Mouse (Mus musculus) lung, embryonic 16.5 days (tissue): Measurements from ENCODE around the gene Rhoq. TPM values are rescaled to one million over a fixed set of nuclear protein-coding genes. Genes with fewer than 3 reads are reported as not detected.

Source experiments
- ATAC-seq: fragments of 200-750 bp; cut with Nextera tagmentation; 2 replicates; pipeline ENCODE4 v1.8.0; 2017; ENCODE audit warnings: low read depth, mild to moderate bottlenecking, moderate library complexity
- H3K27ac ChIP-seq: fragments of 300-500 bp; sonication (generic); 2 replicates; pipeline ENCODE4 v1.5.1; 2014; ENCODE audit warnings: mild to moderate bottlenecking, control low read depth, low read length
- H3K27me3 ChIP-seq: fragments of 300-500 bp; sonication (generic); 2 replicates; pipeline ENCODE4 v1.6.1; 2014; ENCODE audit warnings: low read depth, low read length, mixed read lengths; ENCODE audit not compliant: control insufficient read depth, insufficient read depth
- H3K36me3 ChIP-seq: fragments of 300-500 bp; sonication (generic); 2 replicates; pipeline ENCODE4 v1.6.1; 2014; ENCODE audit warnings: low read length; ENCODE audit not compliant: control insufficient read depth, insufficient read depth
- H3K4me1 ChIP-seq: fragments of 300-500 bp; sonication (generic); replicated peaks from 2 replicates; pipeline ENCODE4 v1.6.1; 2014; ENCODE audit warnings: low read length, mixed read lengths; ENCODE audit not compliant: control insufficient read depth, insufficient read depth
- H3K4me2 ChIP-seq: fragments of 300-500 bp; sonication (generic); 2 replicates; pipeline ENCODE4 v1.6.1; 2014; ENCODE audit warnings: low read depth, low read length, control low read depth
- H3K4me3 ChIP-seq: fragments of 300-500 bp; sonication (generic); 2 replicates; pipeline ENCODE4 v1.5.1; 2014; ENCODE audit warnings: mild to moderate bottlenecking, low read length, control low read depth
- H3K9ac ChIP-seq: fragments of 300-500 bp; sonication (generic); 2 replicates; pipeline ENCODE4 v1.6.1; 2014; ENCODE audit warnings: low read length, control low read depth
- H3K9me3 ChIP-seq: fragments of 300-500 bp; sonication (generic); 2 replicates; pipeline ENCODE4 v1.6.1; 2016; ENCODE audit warnings: low read length; ENCODE audit not compliant: control insufficient read depth
- WGBS: fragments of 180-500 bp; shearing (Covaris S2); extraction: QIAGEN DNeasy Blood & Tissue Kit; methylation state at CpG from one replicate; pipeline ENCODE4 v1.1.7; 2014; 5-methylcytosine and 5-hydroxymethylcytosine counted together
- polyA plus RNA-seq: library from polyadenylated mRNA; unstranded; fragments of >200 nt; fragmentation: Nextera tagmentation; extraction: Ambion mirVana; gene quantifications from 2 replicates; pipeline ENCODE4 v1.2.1, GENCODE M21; 2015

The Rhoq gene
- polyA plus RNA-seq, 1 experiment from 2014 or later: 11.2 TPM

DNA sequence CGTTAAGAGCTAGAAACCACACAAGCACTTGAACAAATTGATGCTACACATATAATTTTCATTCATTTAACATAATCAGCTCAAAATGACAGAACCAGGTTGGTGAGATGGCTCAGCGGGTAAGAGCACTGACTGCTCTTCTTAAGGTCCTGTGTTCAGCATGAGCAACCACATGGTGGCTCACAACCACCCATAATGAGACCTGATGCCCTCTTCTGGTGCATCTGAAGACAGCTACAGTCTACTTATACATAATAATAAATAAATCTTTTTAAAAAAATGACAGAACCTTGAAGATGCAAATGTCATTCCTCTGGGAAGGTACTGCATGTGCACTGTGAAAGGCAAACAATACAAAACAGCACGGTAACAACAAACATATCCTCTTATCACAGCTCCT lies 46.1 kb downstream of the Rhoq start:
- 84% methylated on average over 3 of the region's 3 CpGs for WGBS
- peaks cover 5% of the 10 kb centered on the region; the same call in 1 of the 2 replicates for H3K36me3 ChIP-seq
- no peak overlapping the region for H3K27ac ChIP-seq
- no peak overlapping the region for H3K4me2 ChIP-seq
- no peak overlapping the region for H3K4me3 ChIP-seq
- H3K4me1 ChIP-seq: no peaks in the 10 kb centered on the region
- H3K9ac ChIP-seq: no peak overlapping the region
- no peaks in the 10 kb centered on the region for H3K27me3 ChIP-seq
- no peak for ATAC-seq
- H3K9me3 ChIP-seq: no peaks in the 10 kb centered on the region

DNA sequence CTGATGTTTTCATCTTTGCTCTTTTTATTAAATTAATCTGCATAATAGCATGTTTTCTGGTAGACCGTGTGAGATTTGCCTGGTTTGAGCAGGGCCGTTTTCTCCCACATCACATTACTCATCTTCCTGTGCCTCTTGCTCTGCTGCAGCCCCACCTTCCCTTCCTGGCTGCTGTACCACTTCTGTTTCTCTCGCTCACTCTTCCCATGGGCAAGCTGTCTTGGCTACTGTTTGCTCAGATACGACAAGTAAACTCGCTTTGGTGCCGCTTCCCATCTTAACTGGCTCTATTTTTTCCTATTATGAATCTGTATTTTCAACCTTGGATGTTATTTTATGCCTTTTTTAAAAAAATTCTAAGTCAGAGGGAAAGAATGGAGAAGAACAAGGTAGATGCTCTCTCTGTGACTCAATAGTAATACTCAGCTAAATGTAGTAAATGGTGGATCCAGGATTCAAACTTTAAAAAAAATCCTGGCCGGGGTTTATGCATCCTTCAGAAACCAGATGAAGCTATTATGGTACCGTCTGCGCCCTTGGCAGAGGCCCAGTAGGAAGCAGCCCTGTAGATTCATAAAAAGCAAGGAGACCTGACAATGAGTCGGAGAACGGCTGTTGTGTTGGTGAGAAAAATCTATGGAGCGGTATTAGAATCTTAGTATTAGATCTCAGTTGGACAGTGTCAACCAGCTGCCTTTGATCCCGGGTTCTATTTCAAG lies 48.6 kb downstream of the Rhoq start:
- H3K4me3 ChIP-seq: no peak overlapping the region
- H3K27me3 ChIP-seq: no peaks in the 10 kb centered on the region
- peaks cover 5% of the 10 kb centered on the region; the same call in 1 of the 2 replicates for H3K36me3 ChIP-seq
- H3K4me2 ChIP-seq: no peak overlapping the region
- no peak overlapping the region for H3K9ac ChIP-seq
- no peaks in the 10 kb centered on the region for H3K9me3 ChIP-seq
- WGBS: 77% methylated on average over 13 of the region's 13 CpGs
- no peak for ATAC-seq
- no peak overlapping the region for H3K27ac ChIP-seq
- H3K4me1 ChIP-seq: no peaks in the 10 kb centered on the region

DNA sequence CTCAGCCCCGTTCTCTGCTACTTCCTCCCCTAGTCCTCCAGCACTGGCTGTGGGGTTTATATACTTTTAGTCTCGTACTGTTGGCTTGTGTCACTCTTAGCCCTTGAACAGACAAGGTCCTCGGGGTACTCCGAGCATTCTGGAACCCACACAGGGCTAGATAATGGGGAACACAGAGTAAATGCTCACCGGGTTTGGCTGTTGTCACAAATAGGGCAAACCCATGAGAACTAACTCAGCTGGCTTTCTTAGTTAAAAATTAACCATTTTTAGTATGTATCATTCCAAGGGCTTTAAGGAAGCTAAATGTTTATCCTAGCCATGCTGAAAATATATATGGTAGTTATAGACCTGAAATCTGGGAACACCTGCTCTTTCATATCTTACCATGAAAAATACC lies 56.8 kb downstream of the Rhoq start:
- Histone ChIP-seq H3K4me3 (no peak overlapping the region), H3K9ac (no peak overlapping the region), H3K9me3 (no peaks in the 10 kb centered on the region), H3K4me1 (peaks cover 6% of the 10 kb centered on the region; the same call in 1 of the 2 replicates), H3K27me3 (no peaks in the 10 kb centered on the region), H3K36me3 (0 out of 2 replicates have a peak, but pooled peaks cover 2% of the 10 kb centered on the region), H3K27ac (no peak overlapping the region), H3K4me2 (no peak overlapping the region)
- 84% methylated on average over 5 of the region's 5 CpGs for WGBS
- ATAC-seq: no peak

DNA sequence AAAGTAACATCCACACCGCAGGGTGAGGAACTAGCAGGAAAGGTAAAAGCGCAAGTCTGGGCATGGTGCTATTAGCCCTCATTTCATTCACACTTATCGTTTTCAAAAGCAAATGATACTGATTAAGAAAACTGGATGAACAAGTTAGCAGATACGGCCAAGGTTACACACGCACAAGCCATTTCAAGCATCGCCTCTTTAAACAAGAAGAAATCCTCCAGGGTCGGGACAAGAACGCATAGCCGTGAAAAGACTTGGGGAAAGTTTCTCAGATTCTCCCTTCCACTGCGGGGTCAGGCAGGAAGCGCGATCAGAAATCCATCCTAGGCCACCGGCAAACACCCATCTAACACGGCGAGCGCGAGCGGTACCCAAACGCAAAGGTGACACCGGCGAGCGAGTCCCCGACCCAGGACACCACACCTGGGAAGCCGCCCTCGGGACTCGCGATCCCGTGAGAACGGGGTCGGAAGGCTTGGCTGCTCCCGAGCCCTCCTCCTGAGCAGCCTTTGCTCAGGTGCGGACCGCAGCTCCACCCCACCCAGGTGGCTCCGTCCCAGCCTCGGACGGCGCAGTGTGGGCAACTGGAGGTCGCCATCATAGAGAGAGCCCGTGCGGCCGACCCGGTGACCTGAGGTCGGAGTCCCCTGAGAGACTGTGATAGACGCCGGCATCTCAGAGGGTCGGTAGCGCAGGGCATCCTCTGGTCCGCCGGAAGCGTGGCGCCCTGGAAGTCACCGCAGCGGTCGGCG lies 61.8 kb downstream of the Rhoq start:
- Histone ChIP-seq H3K4me3 (peak overlapping the region; percentile 86), H3K9ac (peak overlapping the region; percentile 77), H3K27ac (peak overlapping the region; percentile 36), H3K9me3 (no peaks in the 10 kb centered on the region), H3K36me3 (peaks cover 3% of the 10 kb centered on the region), H3K27me3 (no peaks in the 10 kb centered on the region), H3K4me2 (peak overlapping the region; percentile 91), H3K4me1 (peaks cover 11% of the 10 kb centered on the region; the same call in 1 of the 2 replicates)
- ATAC-seq: peak; percentile 76
- 1% methylated on average over 55 of the region's 55 CpGs for WGBS

DNA sequence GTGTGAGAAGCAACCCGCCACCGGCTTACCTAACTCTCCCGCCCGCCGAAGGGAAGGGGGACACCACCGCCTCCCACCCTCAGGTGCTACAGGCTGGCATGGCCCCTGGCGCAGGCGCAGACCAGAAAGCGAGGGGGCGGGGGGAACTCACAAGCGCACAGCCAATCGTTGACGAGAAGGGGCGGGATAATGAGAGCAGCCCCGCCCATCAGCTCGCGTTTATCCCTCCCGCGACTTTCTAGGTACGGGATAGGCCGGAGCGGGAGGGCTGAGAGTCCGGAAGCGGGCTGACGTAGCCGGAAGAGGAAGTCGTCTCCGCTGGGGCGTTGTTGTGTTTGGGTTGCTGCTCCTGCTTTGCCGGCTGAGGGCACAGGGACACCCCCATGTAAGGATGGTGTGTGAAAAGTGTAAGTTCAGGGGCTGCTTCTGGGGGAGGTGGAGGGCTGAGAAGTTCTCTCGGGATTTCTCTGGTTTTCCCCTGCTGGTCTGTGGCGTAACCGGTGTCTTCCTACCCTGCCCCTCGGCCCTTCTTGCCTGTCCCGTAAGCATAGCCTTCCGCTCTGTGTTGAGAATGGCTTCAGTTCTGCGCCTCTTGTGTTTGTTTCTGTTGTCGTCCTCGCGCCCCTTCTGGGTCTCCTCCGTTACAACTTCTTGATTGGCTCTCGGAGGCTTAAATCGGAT lies 62.5 kb downstream of the Rhoq start, which contains the start of the genes Pigf and Cript:
TSS of gene Pigf (minus strand) at position 138 of the 681 bp plus-strand sequence.
TSS of gene Cript (plus strand) at position 282 of the 681 bp plus-strand sequence.
- Histone ChIP-seq H3K4me3 (peak within 1 kb of the TSS; percentile 86), H3K4me1 (peaks cover 11% of the 10 kb centered on the region; the same call in 1 of the 2 replicates), H3K4me2 (peak within 1 kb of the TSS; percentile 91), H3K27me3 (no peaks in the 10 kb centered on the region), H3K36me3 (peaks cover 3% of the 10 kb centered on the region), H3K9ac (peak within 1 kb of the TSS; percentile 77), H3K27ac (peak within 1 kb of the TSS; percentile 36), H3K9me3 (no peaks in the 10 kb centered on the region)
- peak; percentile 100 for ATAC-seq
- under 1% methylated on average over 41 of the region's 43 CpGs for WGBS

DNA sequence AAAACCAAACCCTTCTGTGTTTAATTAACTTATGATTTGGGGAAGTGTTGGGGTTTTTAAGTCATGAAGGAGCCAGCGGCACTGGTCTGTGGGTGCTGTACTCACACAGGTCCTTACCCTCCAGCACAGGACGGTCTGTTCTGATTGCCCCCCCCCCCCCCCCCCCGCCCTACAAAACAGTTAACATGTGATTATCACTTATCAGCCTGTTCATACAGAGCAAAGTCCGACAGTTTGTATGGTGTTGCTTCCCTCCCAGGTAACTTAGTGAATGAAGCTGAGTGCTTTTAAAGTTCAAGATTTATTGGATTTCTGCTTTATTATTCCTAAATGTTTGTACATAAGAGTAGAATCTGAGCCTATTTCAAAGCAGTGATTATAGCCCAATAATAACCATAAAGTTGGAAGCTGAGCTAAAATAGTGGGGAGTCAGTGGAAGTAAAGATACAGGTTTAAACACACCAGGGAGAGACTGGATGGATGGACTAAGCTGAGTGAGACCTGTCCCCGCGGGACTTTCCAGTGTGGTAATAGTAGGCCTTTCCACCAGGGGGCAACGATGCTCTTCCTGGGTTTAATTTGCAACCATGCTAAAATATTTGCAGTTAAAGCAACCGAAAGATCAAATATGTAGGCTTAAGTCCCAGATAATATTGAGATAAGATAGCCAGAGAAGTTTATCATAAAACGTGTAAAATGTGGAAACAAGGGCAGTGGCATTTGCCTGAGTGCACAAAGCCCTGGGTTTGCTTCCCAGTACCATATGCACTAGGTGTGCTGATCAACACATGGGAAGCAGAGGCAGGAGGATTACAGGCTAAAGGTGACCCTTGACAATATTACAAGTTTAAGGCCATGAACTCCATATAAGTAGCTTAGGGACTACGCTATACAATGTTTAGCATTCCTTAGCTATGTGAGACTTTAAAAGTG lies 73.5 kb downstream of the Rhoq start:
- Histone ChIP-seq H3K4me3 (no peak overlapping the region), H3K4me2 (no peak overlapping the region), H3K27ac (no peak overlapping the region), H3K27me3 (no peaks in the 10 kb centered on the region), H3K9ac (no peak overlapping the region), H3K4me1 (no peaks in the 10 kb centered on the region), H3K9me3 (no peaks in the 10 kb centered on the region), H3K36me3 (peaks cover 10% of the 10 kb centered on the region)
- WGBS: 49% methylated on average over 10 of the region's 10 CpGs
- no peak for ATAC-seq

DNA sequence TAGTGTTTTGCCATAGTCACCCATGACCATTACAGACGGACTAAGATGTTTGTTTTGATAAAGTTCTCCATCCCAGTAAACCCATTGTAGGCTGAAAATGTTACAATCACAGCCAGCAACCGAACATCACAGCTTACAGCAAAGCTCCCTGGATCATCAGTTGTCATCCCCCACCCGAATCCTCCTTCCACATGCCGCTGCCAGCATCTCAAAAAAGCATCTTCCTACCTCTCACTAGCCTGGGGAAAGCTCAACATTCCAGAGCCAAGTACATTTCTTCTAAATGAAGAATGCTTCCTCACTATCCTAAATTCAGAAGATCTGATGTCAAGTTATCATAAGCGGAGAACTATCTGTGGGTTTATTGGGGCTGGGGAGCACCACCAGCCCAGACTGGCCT lies 75.6 kb downstream of the Rhoq start:
- Histone ChIP-seq H3K9me3 (no peaks in the 10 kb centered on the region), H3K4me3 (no peak overlapping the region), H3K4me1 (no peaks in the 10 kb centered on the region; the same call in 1 of the 2 replicates), H3K27me3 (no peaks in the 10 kb centered on the region), H3K9ac (no peak overlapping the region), H3K27ac (no peak overlapping the region), H3K36me3 (peaks cover 4% of the 10 kb centered on the region; the same call in 1 of the 2 replicates), H3K4me2 (no peak overlapping the region)
- WGBS: 80% methylated on average over 5 of the region's 5 CpGs
- ATAC-seq: no peak

DNA sequence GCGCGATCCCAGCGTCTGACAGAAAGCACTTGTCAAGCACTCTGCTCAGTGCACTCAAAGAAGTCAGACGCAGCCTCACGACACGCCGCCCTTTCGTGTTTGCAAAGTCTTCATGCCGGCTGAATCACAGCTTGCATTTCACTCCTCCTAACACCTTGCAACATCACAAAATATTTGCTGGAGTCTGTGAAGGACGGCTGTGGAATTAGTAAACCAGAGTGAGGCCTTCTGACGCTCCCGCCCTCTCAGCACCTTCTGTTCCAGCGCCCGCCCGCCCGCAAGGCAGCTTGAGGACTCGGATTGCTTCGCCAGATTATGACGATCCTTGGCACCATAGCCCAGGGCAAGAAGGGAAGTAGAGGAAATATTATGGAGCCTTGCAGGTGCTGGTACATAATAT lies 78.9 kb downstream of the Rhoq start:
- peak overlapping the region; percentile 16; the same call in 1 of the 2 replicates for H3K4me3 ChIP-seq
- no peaks in the 10 kb centered on the region for H3K27me3 ChIP-seq
- no peaks in the 10 kb centered on the region for H3K9me3 ChIP-seq
- 44% methylated on average over 19 of the region's 19 CpGs for WGBS
- H3K4me1 ChIP-seq: no peaks in the 10 kb centered on the region; the same call in 1 of the 2 replicates
- H3K36me3 ChIP-seq: 0 out of 2 replicates have a peak, but pooled peaks cover 4% of the 10 kb centered on the region
- no peak overlapping the region for H3K27ac ChIP-seq
- no peak overlapping the region for H3K9ac ChIP-seq
- ATAC-seq: peak; percentile 27
- peak overlapping the region; percentile 41 for H3K4me2 ChIP-seq
